Mouse (Mus musculus) right cerebral cortex, postnatal 36 days (tissue): ENCODE data around the gene Card19.
A peak's percentile ranks its signal among the peaks of the same experiment; 100 is the strongest.

Experiments
- DNase-seq, 2 experiments: peaks; one replicate each; pipeline ENCODE4 v3.0.0; 2022; ENCODE audit warnings: low spot score in 2 of 2, mixed read lengths in 1 of 2

The Card19 gene

GRCm38 (mm10) chr13:49225633-49226032 is 9.8 kb upstream of the Card19 start:
- no peak for DNase-seq

- DNase-seq, result no peak
Measured at GRCm38 (mm10) chr13:49225159-49225558, 9.3 kb upstream of the Card19 start.

GRCm38 (mm10) chr13:49224729-49225128 is 8.9 kb upstream of the Card19 start:
- DNase-seq, result no peak

- DNase-seq, result no peak
Measured at GRCm38 (mm10) chr13:49224314-49224713, 8.5 kb upstream of the Card19 start.

- no peak for DNase-seq
Measured at GRCm38 (mm10) chr13:49220912-49221311, 5.1 kb upstream of the Card19 start.

- no peak for DNase-seq
Measured at GRCm38 (mm10) chr13:49219367-49219766, 3.5 kb upstream of the Card19 start.

GRCm38 (mm10) chr13:49218651-49219050 is 2.8 kb upstream of the Card19 start:
- DNase-seq, result no peak

- DNase-seq, result no peak
Measured at GRCm38 (mm10) chr13:49216808-49217561, 1.1 kb upstream of the Card19 start.

- DNase-seq, result no peak
Measured at GRCm38 (mm10) chr13:49216220-49216552, 349 bp upstream of the Card19 start.

GRCm38 (mm10) chr13:49215128-49215503 is 721 bp downstream of the Card19 start:
- DNase-seq, result no peak

GRCm38 (mm10) chr13:49214454-49214853 is 1.4 kb downstream of the Card19 start:
- DNase-seq, result no peak

GRCm38 (mm10) chr13:49213531-49213932 is 2.3 kb downstream of the Card19 start:
- DNase-seq, result no peak

GRCm38 (mm10) chr13:49212711-49213500 is 2.9 kb downstream of the Card19 start:
- no peak for DNase-seq

- no peak for DNase-seq
Measured at GRCm38 (mm10) chr13:49209306-49209705, 6.5 kb downstream of the Card19 start.

GRCm38 (mm10) chr13:49206341-49206740 is 9.5 kb downstream of the Card19 start:
- no peak for DNase-seq

- DNase-seq, result peak; percentile 64 to 72
Measured at GRCm38 (mm10) chr13:49205381-49205998, 10.3 kb downstream of the Card19 start.

GRCm38 (mm10) chr13:49202556-49202955 is 13.3 kb downstream of the Card19 start:
- no peak for DNase-seq

- no peak for DNase-seq
Measured at GRCm38 (mm10) chr13:49200688-49201087, 15.1 kb downstream of the Card19 start.

- DNase-seq, result no peak
Measured at GRCm38 (mm10) chr13:49199891-49200290, 15.9 kb downstream of the Card19 start.

GRCm38 (mm10) chr13:49198734-49199133 is 17.1 kb downstream of the Card19 start:
- no peak for DNase-seq

GRCm38 (mm10) chr13:49196766-49197165 is 19.1 kb downstream of the Card19 start:
- no peak for DNase-seq

GRCm38 (mm10) chr13:49196211-49196610 is 19.6 kb downstream of the Card19 start:
- DNase-seq, result no peak

GRCm38 (mm10) chr13:49195651-49196050 is 20.2 kb downstream of the Card19 start:
- DNase-seq, result no peak
